Mouse (Mus musculus): ENCODE data around the gene Gzme.
"Not testable (repeated sequence)": the region's sequence is repeated elsewhere in the genome, so short reads cannot be mapped to it uniquely, and the experiment has no call there.

The Gzme gene

GRCm38 (mm10) chr14:56120525-56120924 is at the start of gene Gzme:
Gene Gzme (minus strand): TSS chr14:56120625.
- CTCF ChIA-PET: no interaction called here

GRCm38 (mm10) chr14:56168009-56168408 is 47.6 kb upstream of the Gzme start:
- CTCF ChIA-PET: no interaction called here

GRCm38 (mm10) chr14:56162109-56162508 is 41.7 kb upstream of the Gzme start:
- CTCF ChIA-PET: no interaction called here

GRCm38 (mm10) chr14:56159479-56159878 is 39.1 kb upstream of the Gzme start, which contains the start of gene Gzmg:
Gene Gzmg (minus strand): TSS chr14:56159579.
- CTCF ChIA-PET: not testable (repeated sequence)

DNA sequence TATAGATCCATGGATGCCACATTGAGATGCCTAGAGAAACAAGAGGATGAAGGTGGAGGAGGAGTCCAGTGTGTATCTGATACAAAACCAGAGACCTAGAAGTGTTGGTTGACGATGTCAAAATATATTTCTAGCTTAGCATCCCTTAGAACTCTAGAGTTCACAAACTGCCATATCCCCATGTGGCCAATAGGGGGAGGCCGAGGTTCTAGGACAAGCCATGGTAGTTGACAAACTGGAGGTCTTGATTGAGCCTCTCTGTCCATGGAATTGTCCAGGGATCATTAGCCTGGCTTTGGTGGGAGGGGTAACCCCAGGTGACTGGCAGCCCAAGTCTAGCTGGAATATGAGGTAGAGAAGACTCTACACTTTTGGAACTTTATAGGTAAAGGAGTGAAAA is 34.9 kb upstream of the Gzme start:
- CTCF ChIA-PET: interaction anchor here (0.5 kb wide), 1 partner anchor 64 kb away, joined by 4 read pairs; no protein-coding TSS in a partner anchor

GRCm38 (mm10) chr14:56133675-56134074 is 13.2 kb upstream of the Gzme start:
- CTCF ChIA-PET: not testable (repeated sequence)

- CTCF ChIA-PET: not testable (repeated sequence)
Measured at GRCm38 (mm10) chr14:56132508-56132907, 12.1 kb upstream of the Gzme start, which contains the start of gene Gzmd. Gene Gzmd (minus strand): TSS chr14:56132608.

- CTCF ChIA-PET: no interaction called here
Measured at GRCm38 (mm10) chr14:56128341-56128740, 7.9 kb upstream of the Gzme start.

DNA sequence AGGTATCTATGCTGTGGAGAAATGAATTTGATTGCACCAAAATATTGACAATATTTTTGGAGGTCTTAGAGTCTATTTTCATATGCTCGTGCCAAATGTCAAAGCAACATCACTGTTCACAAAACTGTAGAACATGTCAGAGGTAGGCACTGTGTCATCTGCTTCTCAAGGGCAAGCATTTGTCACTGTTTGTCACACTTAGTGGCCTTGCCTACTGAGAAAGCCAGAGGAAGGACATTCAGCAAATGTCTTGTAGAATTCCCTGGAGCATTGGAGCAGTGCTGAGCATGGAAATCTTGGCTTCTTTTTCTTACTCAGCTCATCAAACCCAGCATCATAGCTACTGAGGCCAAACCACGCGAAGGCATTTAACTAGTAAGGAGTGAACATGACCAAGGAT is 3.1 kb upstream of the Gzme start:
- CTCF ChIA-PET: interaction anchor here (0.7 kb wide), 1 partner anchor 80 kb away, joined by 3 read pairs; no protein-coding TSS in a partner anchor

DNA sequence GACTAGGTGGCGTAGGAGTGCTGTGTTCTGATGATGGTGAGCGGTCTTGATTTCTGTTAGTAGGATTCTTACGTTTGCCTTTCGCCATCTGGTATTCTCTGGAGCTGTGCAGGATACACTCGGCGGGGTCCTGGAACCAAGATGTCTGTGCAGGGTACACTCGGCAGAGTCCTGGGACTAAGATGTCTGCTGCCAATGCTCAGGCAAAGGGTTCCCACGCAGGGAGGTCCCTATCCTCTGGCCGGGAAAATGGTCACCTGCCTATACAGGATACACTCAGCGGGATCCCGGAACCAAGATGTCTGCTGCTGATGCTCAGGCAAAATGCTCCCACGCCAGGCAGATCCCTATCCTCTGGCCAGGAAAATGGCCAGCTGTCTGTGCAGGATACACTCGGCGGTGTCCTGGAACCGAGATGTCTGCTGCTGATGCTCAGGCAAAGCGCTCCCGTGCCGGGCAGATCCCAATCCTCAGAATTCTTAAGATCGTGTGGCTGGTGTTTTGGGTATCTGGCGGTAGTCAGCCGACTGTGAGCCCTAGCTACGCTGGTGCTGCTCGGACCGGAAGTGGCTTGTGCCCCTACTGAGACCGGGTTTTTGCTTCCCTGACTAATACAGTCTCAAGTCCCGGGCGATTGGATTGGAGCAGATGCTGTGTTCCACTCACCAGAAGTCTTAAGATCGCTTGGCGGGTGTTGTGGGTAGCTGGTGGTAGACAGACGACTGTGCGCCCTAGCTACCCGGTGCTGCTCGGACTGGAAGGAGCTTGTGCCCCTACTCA is 4.7 kb downstream of the Gzme start:
- CTCF ChIA-PET: not testable (repeated sequence)

- CTCF ChIA-PET: interaction anchor here (0.6 kb wide), 1 partner anchor 13 kb away, joined by 4 read pairs; no protein-coding TSS in a partner anchor
Measured at GRCm38 (mm10) chr14:56105447-56106180, 14.8 kb downstream of the Gzme start.

- CTCF ChIA-PET: no interaction called here
Measured at GRCm38 (mm10) chr14:56105016-56105415, 15.4 kb downstream of the Gzme start.

- CTCF ChIA-PET: no interaction called here
Measured at GRCm38 (mm10) chr14:56103452-56103851, 17.0 kb downstream of the Gzme start.

GRCm38 (mm10) chr14:56102386-56102785 is 18.0 kb downstream of the Gzme start, which contains the start of gene Ctsg:
Gene Ctsg (minus strand): TSS chr14:56102574.
- CTCF ChIA-PET: no interaction called here

DNA sequence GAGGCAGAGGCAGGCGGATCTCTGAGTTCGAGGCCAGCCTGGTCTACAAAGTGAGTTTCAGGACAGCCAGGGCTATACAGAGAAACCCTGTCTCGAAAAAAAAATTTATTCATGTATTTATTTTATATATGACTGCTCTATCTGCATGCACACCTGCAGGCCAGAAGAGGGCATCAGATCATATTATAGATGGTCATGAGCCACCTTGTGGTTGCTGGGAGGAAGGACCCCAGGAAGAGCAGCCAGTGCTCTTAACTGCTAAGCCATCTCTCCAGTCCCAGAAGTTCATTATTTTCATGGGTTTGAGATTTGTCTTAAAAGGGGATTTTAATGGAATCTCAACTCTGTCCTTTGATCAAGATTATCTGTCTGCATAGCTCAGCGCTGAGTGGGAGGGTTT is 21.5 kb downstream of the Gzme start:
- CTCF ChIA-PET: interaction anchor here (0.7 kb wide), 1 partner anchor 45 kb away, joined by 3 read pairs; no protein-coding TSS in a partner anchor

- CTCF ChIA-PET: no interaction called here
Measured at GRCm38 (mm10) chr14:56097597-56097996, 22.8 kb downstream of the Gzme start.

GRCm38 (mm10) chr14:56093353-56093752 is 27.1 kb downstream of the Gzme start:
- CTCF ChIA-PET: no interaction called here

GRCm38 (mm10) chr14:56086711-56087110 is 33.7 kb downstream of the Gzme start:
- CTCF ChIA-PET: no interaction called here

DNA sequence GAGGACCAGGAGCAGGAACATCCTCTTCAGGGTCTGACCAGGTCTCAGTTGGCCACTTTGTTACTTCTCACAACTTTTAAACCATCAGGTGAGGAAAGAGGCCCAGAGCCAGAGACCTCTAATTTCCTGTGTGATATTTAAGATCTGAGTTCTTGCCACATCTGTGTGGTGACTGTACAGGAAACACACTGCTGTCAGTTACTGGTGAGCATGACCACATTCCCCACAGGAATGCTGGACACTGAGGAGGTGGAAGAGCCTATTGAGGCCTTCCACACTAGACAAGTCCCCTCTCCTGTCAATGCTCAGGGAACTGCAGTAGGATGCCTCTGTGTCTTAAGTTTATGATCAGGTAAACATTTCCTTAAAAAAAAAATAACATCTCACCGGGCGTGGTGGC is 35.3 kb downstream of the Gzme start, which contains the start of gene Mcpt8:
Gene Mcpt8 (minus strand): TSS at position 107 of the 400 bp plus-strand sequence.
- CTCF ChIA-PET: no interaction called here

DNA sequence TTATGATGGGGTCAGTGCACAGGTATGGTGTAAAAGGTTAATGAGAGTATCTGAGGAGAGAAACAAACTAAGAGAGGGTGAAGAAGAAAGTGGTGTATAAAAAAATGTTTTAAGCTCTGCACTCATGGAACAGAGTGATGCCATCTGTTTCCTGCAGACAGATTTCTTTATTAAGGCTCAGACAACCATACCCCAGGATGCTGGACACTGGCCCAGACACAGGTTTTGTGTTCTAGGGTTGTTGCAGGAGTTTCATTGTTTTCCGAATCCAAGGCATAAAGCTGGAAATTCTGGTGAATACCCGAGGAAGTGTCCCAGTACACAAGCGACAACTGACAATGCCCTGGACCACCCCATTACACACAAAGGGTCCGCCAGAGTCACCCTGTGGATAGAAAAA is 38.4 kb downstream of the Gzme start:
- CTCF ChIA-PET: no interaction called here

All from spleen, embryonic (tissue).